Mouse (Mus musculus): ENCODE results near the gene Ildr2. TPM values are rescaled to one million over a fixed set of nuclear protein-coding genes. Genes with fewer than 3 reads are reported as not detected.

The Ildr2 gene
- polyA plus RNA-seq, 1 experiment from 2014 or later = 0.02 TPM

DNA sequence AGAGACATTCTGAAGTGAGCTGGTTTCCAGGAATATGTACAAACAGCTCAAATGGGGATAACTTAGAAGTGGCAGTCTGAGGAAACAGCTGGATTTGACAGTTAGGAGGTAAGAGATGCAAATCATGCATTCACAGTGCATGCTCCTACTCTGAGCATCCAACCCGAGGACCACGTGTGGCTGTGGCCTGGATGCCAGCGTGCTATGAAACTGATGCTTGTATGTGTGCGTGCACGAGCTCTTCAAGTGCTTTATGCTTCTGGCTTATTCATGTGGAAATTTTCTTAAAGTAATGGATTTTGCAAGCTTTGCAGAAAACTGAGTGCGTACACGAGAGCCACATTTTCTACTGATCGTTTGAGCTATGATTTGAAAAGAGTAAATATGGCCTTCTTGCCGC is 32.3 kb downstream of the Ildr2 start:
- Histone ChIP-seq H3K27ac (no peak overlapping the region), H3K27me3 (peaks cover 13% of the 10 kb centered on the region), H3K36me3 (no peaks in the 10 kb centered on the region), H3K4me2 (no peak overlapping the region), H3K9ac (no peak overlapping the region), H3K4me3 (replicated peaks) (no peak overlapping the region), H3K4me1 (replicated peaks) (no peaks in the 10 kb centered on the region), H3K9me3 (replicated peaks) (no peaks in the 10 kb centered on the region)
- 76% methylated on average over 9 of the region's 9 CpGs for WGBS (ENCODE audit: insufficient replicate concordance)
- ATAC-seq (ENCODE audit: low read depth) = no peak
- DNase-seq = no peak

DNA sequence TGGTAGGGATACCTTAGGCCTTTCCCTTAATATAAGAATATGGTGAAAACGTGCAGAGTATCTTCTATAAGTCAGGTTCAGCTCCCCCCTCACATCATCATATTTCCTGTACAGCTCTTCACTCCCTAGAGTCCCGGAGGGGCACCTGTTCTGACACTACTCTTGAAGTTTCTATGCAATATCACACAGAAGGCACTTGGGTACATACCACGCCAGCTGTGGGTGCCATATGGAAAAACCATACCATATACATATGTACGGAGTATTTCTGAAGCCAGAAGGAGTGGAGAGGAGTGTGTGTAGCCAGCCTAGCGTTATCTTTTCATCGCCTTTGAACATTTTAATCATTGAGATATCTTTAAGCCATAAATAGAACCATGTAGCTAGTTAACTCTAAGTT is 36.6 kb downstream of the Ildr2 start:
- Histone ChIP-seq H3K27ac (no peak overlapping the region), H3K4me1 (replicated peaks) (no peaks in the 10 kb centered on the region), H3K9me3 (replicated peaks) (no peaks in the 10 kb centered on the region), H3K27me3 (no peaks in the 10 kb centered on the region), H3K4me2 (no peak overlapping the region), H3K4me3 (replicated peaks) (no peak overlapping the region), H3K9ac (no peak overlapping the region), H3K36me3 (no peaks in the 10 kb centered on the region)
- 68% methylated on average over 6 of the region's 6 CpGs for WGBS (ENCODE audit: insufficient replicate concordance)
- no peak for DNase-seq
- no peak for ATAC-seq (ENCODE audit: low read depth)

DNA sequence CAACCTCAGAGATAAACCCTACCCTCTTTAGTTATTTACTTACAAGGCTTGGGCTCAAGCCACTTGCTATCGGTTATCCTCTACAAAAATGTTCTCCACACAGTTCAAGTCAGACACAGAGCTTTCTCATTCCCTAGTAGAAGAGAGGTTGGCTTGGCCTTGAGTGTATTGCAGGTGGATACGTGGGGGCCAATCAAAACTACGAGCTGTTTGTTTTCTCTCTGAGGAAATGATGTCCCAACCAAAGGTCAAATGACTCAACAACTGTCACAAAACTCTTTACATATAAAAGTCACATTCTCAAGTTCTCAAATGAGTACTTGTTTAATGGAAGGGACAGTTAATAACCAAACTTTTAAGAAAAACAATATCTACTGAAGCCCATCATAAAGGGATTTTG is 39.1 kb downstream of the Ildr2 start:
- WGBS (ENCODE audit: insufficient replicate concordance) = 53% methylated on average over 3 of the region's 3 CpGs
- no peak overlapping the region for H3K4me3 ChIP-seq (replicated peaks)
- H3K9me3 ChIP-seq (replicated peaks) = no peaks in the 10 kb centered on the region
- peaks cover 2% of the 10 kb centered on the region; the same call in 1 of the 2 replicates for H3K27me3 ChIP-seq
- no peaks in the 10 kb centered on the region for H3K36me3 ChIP-seq
- no peak overlapping the region for H3K9ac ChIP-seq
- ATAC-seq (ENCODE audit: low read depth) (no peak), DNase-seq (no peak)
- H3K4me2 ChIP-seq = no peak overlapping the region
- no peak overlapping the region for H3K27ac ChIP-seq
- H3K4me1 ChIP-seq (replicated peaks) = no peaks in the 10 kb centered on the region

DNA sequence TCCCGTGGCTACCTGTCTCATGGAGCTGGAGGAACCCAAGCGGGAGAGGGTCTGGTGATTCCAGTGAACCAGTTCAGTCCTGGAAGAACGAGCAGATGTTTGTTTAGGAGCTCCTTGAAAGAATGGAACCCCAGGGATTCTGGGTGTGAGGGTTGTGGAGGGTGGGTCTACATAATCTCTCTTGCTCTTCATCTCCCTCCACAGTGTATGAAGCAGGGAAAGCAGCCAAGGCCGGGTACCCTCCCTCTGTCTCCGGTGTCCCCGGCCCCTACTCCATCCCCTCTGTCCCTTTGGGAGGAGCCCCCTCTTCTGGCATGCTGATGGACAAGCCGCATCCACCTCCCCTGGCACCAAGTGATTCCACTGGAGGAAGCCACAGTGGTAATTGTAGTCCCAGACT is 41.6 kb downstream of the Ildr2 start:
- Histone ChIP-seq H3K27me3 (peaks cover 2% of the 10 kb centered on the region; the same call in 1 of the 2 replicates), H3K36me3 (no peaks in the 10 kb centered on the region), H3K9me3 (replicated peaks) (no peaks in the 10 kb centered on the region), H3K4me1 (replicated peaks) (no peaks in the 10 kb centered on the region), H3K4me2 (no peak overlapping the region), H3K27ac (no peak overlapping the region), H3K4me3 (replicated peaks) (no peak overlapping the region), H3K9ac (no peak overlapping the region)
- WGBS (ENCODE audit: insufficient replicate concordance) = 61% methylated on average over 7 of the region's 7 CpGs
- DNase-seq (no peak), ATAC-seq (ENCODE audit: low read depth) (no peak)

DNA sequence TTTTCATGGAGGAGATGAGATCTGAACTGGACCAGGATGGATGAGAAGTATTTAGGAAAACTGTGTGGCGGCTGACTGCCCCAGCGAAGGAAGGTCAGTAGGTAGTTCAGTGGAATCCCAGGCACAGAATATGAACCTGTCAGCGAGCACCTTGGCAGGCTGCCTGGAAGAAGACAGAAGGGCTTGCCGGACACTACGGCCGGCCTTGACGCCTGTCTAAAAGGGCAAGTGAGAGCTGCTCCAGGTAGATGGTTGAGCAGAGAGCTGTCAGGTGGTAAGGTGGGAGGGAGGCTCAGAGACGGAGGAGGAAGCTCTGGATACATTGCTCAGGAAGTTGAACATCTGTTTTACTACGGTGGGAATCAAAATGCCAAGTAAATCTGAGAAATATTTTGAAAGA is 42.4 kb downstream of the Ildr2 start:
- H3K9ac ChIP-seq = no peak overlapping the region
- no peak for DNase-seq
- WGBS (ENCODE audit: insufficient replicate concordance) = 72% methylated on average over 9 of the region's 9 CpGs

GRCm38 (mm10) chr1:166296971-166297370 is 43.0 kb downstream of the Ildr2 start:
- DNase-seq (no peak), ATAC-seq (ENCODE audit: low read depth) (no peak)
- no peaks in the 10 kb centered on the region for H3K9me3 ChIP-seq (replicated peaks)
- H3K36me3 ChIP-seq = no peaks in the 10 kb centered on the region
- 66% methylated on average over 8 of the region's 8 CpGs for WGBS (ENCODE audit: insufficient replicate concordance)
- H3K4me1 ChIP-seq (replicated peaks) = no peaks in the 10 kb centered on the region
- H3K4me2 ChIP-seq = no peak overlapping the region
- no peak overlapping the region for H3K27ac ChIP-seq
- no peak overlapping the region for H3K9ac ChIP-seq
- no peak overlapping the region for H3K4me3 ChIP-seq (replicated peaks)
- peaks cover 2% of the 10 kb centered on the region; the same call in 1 of the 2 replicates for H3K27me3 ChIP-seq

More for the DNA sequence above, 42.4 kb downstream of the Ildr2 start:
- Histone ChIP-seq H3K36me3 (no peaks in the 10 kb centered on the region), H3K27me3 (peaks cover 2% of the 10 kb centered on the region; the same call in 1 of the 2 replicates), H3K4me1 (replicated peaks) (no peaks in the 10 kb centered on the region), H3K9me3 (replicated peaks) (no peaks in the 10 kb centered on the region), H3K27ac (no peak overlapping the region), H3K4me2 (no peak overlapping the region), H3K4me3 (replicated peaks) (no peak overlapping the region)
- no peak for ATAC-seq (ENCODE audit: low read depth)

GRCm38 (mm10) chr1:166297499-166298111 is 43.7 kb downstream of the Ildr2 start:
- WGBS (ENCODE audit: insufficient replicate concordance) = 61% methylated on average over 15 of the region's 15 CpGs
- no peak for ATAC-seq (ENCODE audit: low read depth)

DNA sequence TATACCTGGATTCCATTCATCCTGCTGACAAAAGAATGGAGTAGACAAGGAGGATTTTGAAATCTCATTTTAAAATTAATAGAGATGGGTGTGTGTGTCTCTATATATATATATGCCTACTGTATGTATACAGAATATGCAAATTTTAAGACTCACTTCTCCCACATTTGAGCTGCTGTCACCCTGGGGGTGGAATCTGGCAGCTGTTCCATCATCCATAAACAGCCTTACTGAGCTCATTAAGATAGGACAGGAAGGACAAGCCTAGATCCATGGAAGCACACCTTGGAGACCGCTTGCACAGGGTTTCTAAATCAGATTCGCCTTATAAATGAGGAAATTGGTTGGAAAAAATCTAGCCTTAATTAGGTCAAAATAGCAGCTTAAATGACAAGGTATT is 44.9 kb downstream of the Ildr2 start:
- Histone ChIP-seq H3K9me3 (replicated peaks) (no peaks in the 10 kb centered on the region), H3K27ac (no peak overlapping the region)

More at GRCm38 (mm10) chr1:166297499-166298111, 43.7 kb downstream of the Ildr2 start:
- Histone ChIP-seq H3K4me3 (replicated peaks) (no peak overlapping the region), H3K27ac (no peak overlapping the region), H3K4me2 (no peak overlapping the region), H3K9me3 (replicated peaks) (no peaks in the 10 kb centered on the region), H3K4me1 (replicated peaks) (no peaks in the 10 kb centered on the region), H3K9ac (no peak overlapping the region), H3K27me3 (peaks cover 2% of the 10 kb centered on the region; the same call in 1 of the 2 replicates), H3K36me3 (no peaks in the 10 kb centered on the region)
- DNase-seq = no peak

GRCm38 (mm10) chr1:166299821-166300220 is 45.9 kb downstream of the Ildr2 start:
- 52% methylated on average over 8 of the region's 8 CpGs for WGBS (ENCODE audit: insufficient replicate concordance)
- ATAC-seq (ENCODE audit: low read depth) (no peak), DNase-seq (no peak)
- H3K27ac ChIP-seq = no peak overlapping the region
- no peaks in the 10 kb centered on the region for H3K4me1 ChIP-seq (replicated peaks)
- peaks cover 2% of the 10 kb centered on the region; the same call in 1 of the 2 replicates for H3K27me3 ChIP-seq
- no peak overlapping the region for H3K9ac ChIP-seq
- H3K4me3 ChIP-seq (replicated peaks) = no peak overlapping the region
- no peaks in the 10 kb centered on the region for H3K9me3 ChIP-seq (replicated peaks)
- H3K4me2 ChIP-seq = no peak overlapping the region
- H3K36me3 ChIP-seq = no peaks in the 10 kb centered on the region

More for the DNA sequence above, 44.9 kb downstream of the Ildr2 start:
- Histone ChIP-seq H3K4me3 (replicated peaks) (no peak overlapping the region), H3K9ac (no peak overlapping the region), H3K4me2 (no peak overlapping the region), H3K27me3 (peaks cover 2% of the 10 kb centered on the region; the same call in 1 of the 2 replicates), H3K4me1 (replicated peaks) (no peaks in the 10 kb centered on the region), H3K36me3 (no peaks in the 10 kb centered on the region)
- ATAC-seq (ENCODE audit: low read depth) (no peak), DNase-seq (no peak)
- WGBS (ENCODE audit: insufficient replicate concordance) = 71% methylated on average over 2 of the region's 2 CpGs

GRCm38 (mm10) chr1:166300526-166300925 is 46.6 kb downstream of the Ildr2 start:
- Histone ChIP-seq H3K4me3 (replicated peaks) (no peak overlapping the region), H3K27ac (no peak overlapping the region), H3K4me2 (no peak overlapping the region), H3K27me3 (peaks cover 2% of the 10 kb centered on the region; the same call in 1 of the 2 replicates), H3K4me1 (replicated peaks) (no peaks in the 10 kb centered on the region), H3K36me3 (no peaks in the 10 kb centered on the region), H3K9ac (no peak overlapping the region), H3K9me3 (replicated peaks) (no peaks in the 10 kb centered on the region)
- ATAC-seq (ENCODE audit: low read depth) (no peak), DNase-seq (no peak)
- 69% methylated on average over 3 of the region's 3 CpGs for WGBS (ENCODE audit: insufficient replicate concordance)

- H3K4me2 ChIP-seq = no peak overlapping the region
- no peak for ATAC-seq (ENCODE audit: low read depth)
- no peak overlapping the region for H3K4me3 ChIP-seq (replicated peaks)
- H3K27ac ChIP-seq = no peak overlapping the region
- H3K36me3 ChIP-seq = no peaks in the 10 kb centered on the region
- H3K27me3 ChIP-seq = peaks cover 28% of the 10 kb centered on the region
- H3K9ac ChIP-seq = no peak overlapping the region
- H3K9me3 ChIP-seq (replicated peaks) = no peaks in the 10 kb centered on the region
- no peaks in the 10 kb centered on the region for H3K4me1 ChIP-seq (replicated peaks)
- DNase-seq = no peak
- WGBS (ENCODE audit: insufficient replicate concordance) = 62% methylated on average over 8 of the region's 8 CpGs
Measured at GRCm38 (mm10) chr1:166304352-166305240, 50.7 kb downstream of the Ildr2 start.

All from liver, embryonic 13.5 days (tissue).